Mouse (Mus musculus) heart, adult 2 months (tissue): ENCODE measurements around the gene Prpf4b. TPM values are rescaled to one million over a fixed set of nuclear protein-coding genes. Genes with fewer than 3 reads are reported as not detected.

Experiments
- DNase-seq, 2 experiments: peaks; one replicate each; pipeline ENCODE4 v3.0.0; 2021
- H3K27ac ChIP-seq: fragments of 200-600 bp; 2 replicates; pipeline ENCODE4 v1.8.1; 2022
- H3K27me3 ChIP-seq: fragments of 200-500 bp; 2 replicates; pipeline ENCODE4 v1.6.1; 2012; ENCODE audit warnings: mild to moderate bottlenecking, low read length, inconsistent platforms, mixed read lengths; ENCODE audit not compliant: control insufficient read depth, insufficient read depth
- H3K36me3 ChIP-seq: fragments of 200-500 bp; 2 replicates; pipeline ENCODE4 v1.6.1; 2012; ENCODE audit warnings: low read length, inconsistent platforms; ENCODE audit not compliant: control insufficient read depth, insufficient read depth
- H3K4me1 ChIP-seq: fragments of 200-500 bp; 2 replicates; pipeline ENCODE4 v1.6.1; 2011; ENCODE audit warnings: low read length; ENCODE audit not compliant: control insufficient read depth, insufficient read depth
- H3K4me3 ChIP-seq: fragments of 200-600 bp; 2 replicates; pipeline ENCODE4 v1.8.1; 2022
- H3K79me2 ChIP-seq: fragments of 200-500 bp; replicated peaks from 2 replicates; pipeline ENCODE4 v1.6.1; 2012; ENCODE audit warnings: mild to moderate bottlenecking, inconsistent platforms, low read length, moderate library complexity, mixed read lengths; ENCODE audit not compliant: control insufficient read depth, insufficient read depth
- H3K9ac ChIP-seq: fragments of 200-500 bp; 2 replicates; pipeline ENCODE4 v1.6.1; 2012; ENCODE audit warnings: low read depth, mild to moderate bottlenecking, control low read depth, inconsistent platforms, low read length, mixed read lengths
- CTCF ChIP-seq: fragments of 200-600 bp; IDR thresholded peaks from 2 replicates; pipeline ENCODE4 v1.8.1; 2022; ENCODE audit warnings: antibody characterized with exemption, mild to moderate bottlenecking, moderate library complexity
- EP300 ChIP-seq: fragments of 200-500 bp; IDR thresholded peaks from 2 replicates; pipeline ENCODE4 v1.6.1; 2011; ENCODE audit warnings: low read depth, low read length, control low read depth; ENCODE audit not compliant: insufficient read depth
- POLR2A ChIP-seq: fragments of 200-500 bp; IDR thresholded peaks from 2 replicates; pipeline ENCODE4 v1.6.1; 2011; ENCODE audit warnings: mild to moderate bottlenecking, low read depth, low read length, control low read depth; ENCODE audit not compliant: insufficient read depth
- WGBS: fragments of 180-500 bp; shearing (Covaris S2); methylation state at CpG from one replicate; pipeline ENCODE4 v1.1.7; 2018; 5-methylcytosine and 5-hydroxymethylcytosine counted together
- intact Hi-C: fragments of 180-260 bp; cut with DNase I; formaldehyde crosslinking; loops from one replicate; pipeline ENCODE4 v1.15.1; 2025
- long read RNA-seq: library from polyadenylated mRNA; stranded (forward); transcript quantifications from one replicate; pipeline ENCODE4 v2.0.0, GENCODE M21; 2021
- polyA plus RNA-seq: library from polyadenylated mRNA; depleted of rRNA; stranded (reverse); fragments of >200 nt; gene quantifications from 2 replicates; pipeline ENCODE4 v1.2.3, GENCODE M21; 2012; rRNA removed
- total RNA-seq, 2 experiments: library from RNA; stranded (reverse); gene quantifications; 2 replicates each; pipeline ENCODE4 v1.2.3; 2021

Gene Prpf4b
- 10 to 100 TPM; 32.1 to 32.8 TPM for total RNA-seq
- polyA plus RNA-seq = 11.2 and 21.6 TPM in 2 replicates
- long read RNA-seq, full-length matches to known transcripts = 22 of 29 reads
- long read RNA-seq, partial matches to known transcripts = 2 of 29 reads
- long read RNA-seq, other reads (novel, unspliced or antisense) = 5 of 29 reads

DNA sequence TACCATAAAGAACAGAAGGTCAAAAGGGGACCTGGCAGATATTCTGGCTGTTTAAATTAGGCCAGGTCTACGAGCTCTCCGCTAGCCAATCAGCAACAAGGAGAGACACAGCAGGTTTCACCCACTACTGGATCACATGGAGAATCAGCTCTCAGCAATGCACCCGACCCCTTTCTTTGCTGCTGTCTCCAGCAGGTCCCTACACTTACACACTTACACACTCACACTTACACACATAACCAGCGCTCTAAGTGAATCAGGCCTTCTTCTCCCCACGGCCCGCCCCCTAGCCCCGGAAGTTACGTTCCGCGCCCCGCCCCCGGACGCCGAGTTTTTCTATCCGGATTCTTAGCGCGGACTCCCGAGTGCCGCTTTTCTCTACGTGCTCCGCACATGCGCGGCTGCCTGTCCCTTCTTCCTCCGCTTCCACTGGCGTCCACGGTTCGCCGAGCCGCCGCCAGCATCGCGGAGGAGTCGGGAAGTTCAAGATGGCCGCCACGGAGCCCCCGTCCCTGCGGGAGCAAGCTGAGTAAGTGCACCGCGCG, at the start of gene Prpf4b:
Gene Prpf4b, plus strand, starts transcription at position 137 of the 545 bp plus-strand sequence.
- peak within 1 kb of the TSS; percentile 90 for H3K4me3 ChIP-seq
- peak within 1 kb of the TSS; percentile 95 for H3K27ac ChIP-seq
- no peaks in the 10 kb centered on the region for H3K27me3 ChIP-seq
- peak within 1 kb of the TSS; percentile 99 for H3K9ac ChIP-seq
- DNase-seq = peak; percentile 93 to 95
- peaks cover 14% of the 10 kb centered on the region for H3K4me1 ChIP-seq
- intact Hi-C loops = no loop called here
- peaks cover 11% of the 10 kb centered on the region for H3K36me3 ChIP-seq
- TF ChIP-seq EP300 (peak; percentile 55; the same call in 1 of the 2 replicates), CTCF (no peak), POLR2A (peak; percentile 89)
- H3K79me2 ChIP-seq = peaks cover 7% of the 10 kb centered on the region
- under 1% methylated on average over 40 of the region's 40 CpGs for WGBS

DNA sequence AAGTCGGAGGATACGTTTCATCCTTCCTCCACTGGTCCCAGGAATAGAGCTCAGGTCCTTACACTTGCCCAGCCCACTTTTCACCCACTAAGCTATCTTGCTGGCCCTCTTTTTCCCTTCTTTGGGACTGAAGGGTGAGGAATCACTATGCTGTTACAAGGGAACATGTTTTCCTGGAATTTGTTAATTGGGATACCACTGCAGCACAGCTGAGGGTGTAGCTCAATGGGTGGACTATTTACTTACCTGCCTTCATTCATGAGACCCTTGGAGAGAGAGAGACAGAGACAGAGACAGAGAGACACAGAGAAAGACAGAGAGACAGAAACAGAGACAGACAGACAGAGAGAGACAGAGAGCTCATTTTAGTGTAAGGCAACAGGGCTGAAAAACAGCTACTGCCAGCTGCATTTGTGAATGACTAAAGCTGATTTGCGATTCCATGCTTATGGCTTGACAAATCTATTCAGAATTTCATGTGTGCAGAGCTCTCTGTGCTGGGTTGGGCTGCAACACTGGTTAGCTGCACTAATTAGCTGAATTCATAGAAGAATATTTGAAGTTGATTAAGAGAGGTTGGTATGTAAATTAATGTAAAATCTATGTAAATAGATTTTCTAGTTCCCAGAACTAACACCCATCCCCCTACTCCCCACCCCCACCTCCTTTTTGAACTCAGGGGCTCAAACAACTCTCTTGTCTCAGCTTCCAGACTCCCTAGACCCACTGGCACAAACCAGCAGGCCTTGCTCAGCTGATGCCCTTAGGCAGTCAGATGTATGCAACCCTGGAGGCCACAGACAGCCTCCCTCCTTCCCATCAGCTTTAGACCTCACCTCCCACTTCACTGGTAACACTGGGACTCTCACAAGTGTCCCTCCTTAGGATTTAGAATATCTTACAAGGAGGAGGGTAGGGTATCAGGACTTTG, 48.1 kb upstream of the Prpf4b start:
- Histone ChIP-seq H3K4me3 (no peak overlapping the region), H3K27ac (no peak overlapping the region), H3K4me1 (no peaks in the 10 kb centered on the region), H3K9ac (no peak overlapping the region), H3K36me3 (no peaks in the 10 kb centered on the region), H3K79me2 (no peaks in the 10 kb centered on the region), H3K27me3 (no peaks in the 10 kb centered on the region)
- no peak for DNase-seq
- WGBS = 89% methylated on average over 3 of the region's 3 CpGs
- intact Hi-C loops = no loop called here
- no peak for TF ChIP-seq EP300
- no peak for TF ChIP-seq POLR2A
- no peak for TF ChIP-seq CTCF

DNA sequence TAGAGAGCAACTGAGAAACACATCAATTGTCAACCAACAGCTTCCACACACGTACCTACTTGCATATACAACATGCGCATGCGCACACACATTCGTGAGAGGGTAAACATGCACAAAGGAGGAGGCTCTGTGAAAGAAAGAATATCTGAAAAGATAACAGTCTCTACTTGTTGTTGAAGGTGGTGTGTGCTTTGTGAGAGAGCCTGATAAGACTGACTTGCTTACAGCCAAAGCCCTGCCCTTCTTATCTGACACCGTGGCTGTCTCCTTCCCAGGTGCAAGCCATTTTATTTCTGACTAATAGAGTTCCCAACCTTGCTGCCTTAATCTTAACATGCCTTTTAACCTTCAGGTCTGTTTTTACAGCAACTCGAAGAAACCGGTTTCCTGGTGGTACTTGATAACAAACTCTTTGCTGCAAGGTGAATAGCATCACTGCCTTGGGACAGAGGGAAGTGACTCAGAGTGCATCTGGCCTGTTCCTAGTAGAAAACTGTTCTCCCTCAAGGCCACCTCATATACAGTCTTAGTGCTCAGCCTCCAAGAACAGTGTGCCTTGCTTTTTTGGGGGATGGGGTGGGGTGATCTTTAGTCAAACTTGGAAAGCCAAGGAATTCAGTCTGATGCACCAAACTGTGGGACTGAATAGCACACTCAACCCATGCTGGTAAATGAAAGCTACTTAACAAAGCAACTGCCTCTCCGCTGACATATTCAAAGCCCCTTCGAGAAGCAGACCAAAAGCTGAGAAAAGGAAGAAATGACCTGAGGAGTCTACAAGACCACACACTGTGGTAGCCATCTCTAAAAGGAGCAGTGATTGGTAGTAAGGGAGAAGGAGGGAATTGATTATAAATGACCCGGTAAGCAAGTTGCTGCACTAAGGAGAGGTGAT, 46.9 kb upstream of the Prpf4b start:
- Histone ChIP-seq H3K27ac (no peak overlapping the region), H3K4me3 (no peak overlapping the region), H3K27me3 (no peaks in the 10 kb centered on the region), H3K9ac (no peak overlapping the region), H3K79me2 (no peaks in the 10 kb centered on the region), H3K4me1 (no peaks in the 10 kb centered on the region), H3K36me3 (no peaks in the 10 kb centered on the region)
- no peak for TF ChIP-seq POLR2A
- TF ChIP-seq CTCF = no peak
- TF ChIP-seq EP300 = no peak
- intact Hi-C loops = no loop called here
- 60% methylated on average over 10 of the region's 10 CpGs for WGBS
- DNase-seq = no peak

DNA sequence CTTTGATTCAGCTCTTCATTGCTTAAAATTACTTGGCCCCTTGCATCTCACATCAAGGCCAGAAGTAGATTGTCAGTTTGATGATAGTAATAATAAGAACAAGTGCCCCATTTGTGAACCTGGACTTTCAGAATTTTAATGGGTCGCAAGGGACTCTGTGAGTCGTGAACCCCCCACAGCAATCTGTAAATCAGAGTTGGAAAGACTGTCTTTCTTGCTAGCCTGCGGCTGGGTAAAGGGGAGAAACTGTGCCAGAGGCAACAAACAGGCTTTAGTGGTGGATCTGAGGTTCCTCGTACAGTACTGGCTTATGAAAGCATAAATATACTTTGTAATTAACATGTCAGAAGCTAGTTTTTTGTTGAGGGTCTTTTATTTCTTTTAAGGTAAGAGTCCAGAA, 32.3 kb upstream of the Prpf4b start:
- H3K4me1 ChIP-seq = no peaks in the 10 kb centered on the region
- H3K27me3 ChIP-seq = no peaks in the 10 kb centered on the region
- H3K9ac ChIP-seq = no peak overlapping the region
- no peak overlapping the region for H3K27ac ChIP-seq
- 91% methylated on average over 4 of the region's 4 CpGs for WGBS
- TF ChIP-seq CTCF (no peak), POLR2A (no peak), EP300 (no peak)
- no peak for DNase-seq
- intact Hi-C loops = no loop called here
- H3K4me3 ChIP-seq = no peak overlapping the region
- no peaks in the 10 kb centered on the region for H3K36me3 ChIP-seq
- H3K79me2 ChIP-seq = no peaks in the 10 kb centered on the region

DNA sequence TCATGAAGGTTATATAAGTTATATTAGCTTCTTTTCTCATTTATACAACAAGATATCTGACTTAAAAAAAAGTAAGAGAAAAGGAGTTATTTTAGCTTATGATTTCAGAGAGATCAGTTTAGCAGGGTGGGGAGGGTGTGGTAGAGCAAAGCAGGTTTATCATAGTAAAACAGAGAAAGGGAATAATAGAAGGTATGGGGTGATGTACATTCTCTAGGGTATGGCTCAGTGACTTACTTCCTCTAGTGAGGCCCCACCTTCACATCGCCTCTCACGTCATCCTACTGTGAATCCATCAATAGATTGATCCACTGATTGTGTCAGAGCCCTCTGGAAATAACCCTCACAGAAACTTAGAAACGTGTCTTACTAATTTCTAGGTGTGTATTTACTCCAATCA, 24.3 kb upstream of the Prpf4b start:
- intact Hi-C loops = no loop called here
- Histone ChIP-seq H3K79me2 (no peaks in the 10 kb centered on the region), H3K9ac (no peak overlapping the region), H3K36me3 (no peaks in the 10 kb centered on the region), H3K27ac (no peak overlapping the region), H3K4me1 (no peaks in the 10 kb centered on the region), H3K27me3 (no peaks in the 10 kb centered on the region), H3K4me3 (no peak overlapping the region)
- TF ChIP-seq CTCF (no peak), POLR2A (no peak), EP300 (no peak)
- DNase-seq = no peak
- WGBS = 88% methylated on average over 3 of the region's 3 CpGs
